Mouse (Mus musculus) spleen, adult 2 months (tissue): Measurements from ENCODE around the gene Cish.

Experiments
- CTCF ChIP-seq: fragments of 200-500 bp; IDR thresholded peaks from 2 replicates; pipeline ENCODE4 v1.5.1; 2011; ENCODE audit warnings: mild to moderate bottlenecking, inconsistent platforms; ENCODE audit not compliant: insufficient read depth, insufficient read length, insufficient replicate concordance; ENCODE audit errors: extremely low read depth
- POLR2A ChIP-seq: fragments of 200-500 bp; IDR thresholded peaks from 2 replicates; pipeline ENCODE4 v1.6.1; 2011; ENCODE audit warnings: low read depth, low read length, inconsistent platforms

DNA sequence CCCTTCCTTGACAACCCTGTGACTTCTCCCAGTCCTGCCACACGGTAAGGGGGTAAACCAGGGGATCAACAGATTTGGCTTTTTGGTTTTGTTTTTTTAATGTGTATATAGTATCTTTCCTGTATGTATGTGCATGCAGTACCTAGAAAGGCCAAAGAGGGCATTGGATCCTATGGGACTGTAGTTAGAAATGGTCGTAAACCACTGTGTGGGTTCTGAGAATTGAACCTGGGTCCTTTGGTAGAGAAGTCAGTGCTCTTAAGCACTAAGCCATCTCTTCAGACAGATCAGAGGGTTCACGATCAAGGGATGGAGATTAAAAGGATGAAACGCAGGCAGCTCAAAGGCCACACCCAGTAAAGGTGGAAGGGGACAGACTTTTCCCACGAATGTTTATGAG is 39.2 kb downstream of the Cish start:
- TF ChIP-seq POLR2A (no peak), CTCF (no peak)
